Mouse (Mus musculus): Measurements from ENCODE around the gene Orc6.

Orc6 gene

DNA sequence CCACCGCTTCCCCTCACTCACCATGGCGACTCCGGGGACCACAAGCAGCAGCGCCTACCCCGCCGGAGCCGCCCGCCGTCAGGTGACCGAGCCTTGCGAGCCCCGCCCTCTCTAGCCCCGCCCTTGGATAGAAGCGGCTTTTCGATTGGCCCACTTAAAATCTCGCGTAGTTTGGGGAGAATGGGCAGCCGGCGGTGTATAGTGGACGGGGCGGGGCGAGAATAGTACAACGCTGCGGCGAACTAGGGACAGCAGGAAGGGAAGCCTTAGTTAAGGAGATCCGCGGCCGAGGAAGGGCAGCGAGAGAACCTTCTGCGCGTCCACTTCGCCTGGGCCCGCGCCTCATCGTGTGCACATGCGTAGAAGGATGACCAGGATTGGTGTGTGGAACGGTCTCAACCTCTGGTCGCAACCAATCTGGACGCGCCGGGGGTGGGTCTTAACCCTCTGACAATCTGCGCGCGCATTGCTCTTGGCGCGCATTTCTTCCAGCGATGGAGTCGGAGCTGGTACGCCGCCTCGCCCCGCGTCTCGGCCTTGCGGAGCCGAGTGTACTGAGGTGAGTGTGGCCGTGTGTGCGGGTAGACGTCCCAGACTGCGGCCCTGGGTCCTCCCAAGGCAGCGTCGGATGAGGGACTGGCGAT is at the start of gene Orc6, which contains the start of gene Vps35:
TSS of gene Orc6 (plus strand) at position 199 of the 644 bp plus-strand sequence.
TSS of gene Vps35 (minus strand) at position 369 of the 644 bp plus-strand sequence.
- DNase-seq (ENCODE audit: low spot score in 2 of 2) = peak; percentile 98

DNA sequence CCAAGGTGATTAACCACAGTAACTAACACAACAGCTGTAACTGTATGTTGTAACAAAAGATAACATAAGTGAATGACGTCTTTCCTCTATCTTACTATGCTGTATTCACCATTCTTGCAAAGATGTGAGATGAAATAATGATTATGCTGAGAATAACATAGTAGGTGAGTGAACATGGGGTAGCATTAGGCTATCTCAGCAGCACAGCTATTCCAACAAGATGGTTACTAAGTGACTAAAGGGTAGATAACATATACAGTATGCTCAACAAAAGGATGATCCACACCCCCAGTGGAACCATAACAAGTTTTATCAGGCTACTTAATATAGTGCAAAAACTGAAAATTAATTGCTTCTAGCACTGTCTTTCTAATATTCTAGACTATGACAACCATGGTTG is 12.6 kb upstream of the Orc6 start:
- DNase-seq (ENCODE audit: low spot score in 2 of 2) = no peak

DNA sequence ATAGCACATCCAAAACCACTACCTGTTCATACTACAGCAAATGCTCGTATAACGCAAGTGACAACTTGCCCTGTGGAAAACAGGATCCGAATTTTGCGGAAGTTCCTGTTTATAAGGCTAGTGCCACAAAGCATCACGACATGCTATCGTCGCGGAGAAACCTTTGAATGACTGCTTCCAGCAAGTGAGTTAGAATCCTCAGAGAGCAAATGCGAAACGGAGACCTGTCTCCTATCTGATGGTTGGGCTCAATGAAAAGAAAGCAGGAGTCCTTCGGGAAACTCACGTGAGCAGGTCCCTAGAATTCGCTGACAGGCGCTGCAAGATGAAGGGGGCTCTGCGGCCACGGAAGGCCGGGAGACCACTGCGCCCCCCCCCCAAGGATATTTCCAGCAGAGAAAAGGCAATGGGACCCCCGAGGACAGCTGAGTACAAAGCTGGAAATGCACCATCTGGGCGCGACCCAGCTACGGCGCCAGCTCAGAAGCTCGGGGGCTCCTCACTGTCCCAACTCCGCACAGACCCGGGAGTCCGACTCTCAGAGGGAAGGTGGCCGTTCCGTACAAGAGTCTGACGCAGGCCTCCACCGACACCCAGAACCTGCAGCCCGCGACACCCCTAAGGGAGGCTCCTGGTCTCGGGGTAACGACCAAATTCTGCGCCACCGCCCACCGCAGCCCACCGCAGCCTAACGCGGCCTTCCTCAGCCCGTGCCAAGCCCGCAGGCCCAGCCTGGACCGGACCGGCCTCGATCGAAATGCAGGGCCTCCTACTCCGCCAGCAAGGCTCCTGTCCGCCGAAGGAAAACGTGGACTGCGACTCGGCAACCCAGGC is 615 bp upstream of the Orc6 start:
- DNase-seq (ENCODE audit: low spot score in 2 of 2) = peak; percentile 27 to 36

DNA sequence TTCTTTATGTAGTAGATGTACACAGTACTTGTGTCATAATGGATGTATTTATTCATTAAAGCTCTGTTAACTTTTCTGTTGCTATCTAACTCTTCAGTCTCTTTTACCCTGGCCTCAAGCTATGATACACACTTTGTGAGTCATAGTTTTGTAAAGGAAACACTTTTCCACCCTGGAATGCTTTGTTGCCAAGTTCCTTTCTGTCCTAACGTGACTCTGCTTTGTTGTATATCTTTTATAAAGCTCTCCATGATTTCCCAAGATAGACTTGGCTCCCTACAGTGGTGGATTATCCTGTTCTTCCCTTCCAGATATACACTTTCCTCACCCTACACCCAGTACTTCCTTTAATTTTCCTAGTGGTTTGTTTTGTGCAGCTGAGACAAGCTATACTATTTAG is 2.5 kb downstream of the Orc6 start:
- DNase-seq (ENCODE audit: low spot score in 2 of 2) = no peak

DNA sequence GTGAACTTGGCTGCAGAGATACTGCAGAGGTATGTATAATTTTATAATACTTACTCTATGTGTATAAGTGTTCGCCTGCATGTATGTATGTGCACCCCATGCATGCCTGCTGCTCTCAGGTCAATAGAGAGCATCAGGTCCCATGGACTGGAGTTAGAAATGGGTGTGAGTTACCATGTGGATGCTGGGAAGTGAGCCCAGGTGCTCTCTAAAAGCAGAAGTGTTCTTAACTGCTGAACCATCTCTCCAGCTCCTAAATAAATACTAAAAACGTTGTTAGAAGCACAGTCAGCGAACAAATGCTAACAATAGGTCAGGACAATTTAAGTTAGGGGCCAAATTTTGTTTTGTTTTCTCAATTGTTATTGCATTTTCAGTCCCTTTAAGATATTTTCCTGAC is 3.5 kb downstream of the Orc6 start:
- DNase-seq (ENCODE audit: low spot score in 2 of 2) = no peak

DNA sequence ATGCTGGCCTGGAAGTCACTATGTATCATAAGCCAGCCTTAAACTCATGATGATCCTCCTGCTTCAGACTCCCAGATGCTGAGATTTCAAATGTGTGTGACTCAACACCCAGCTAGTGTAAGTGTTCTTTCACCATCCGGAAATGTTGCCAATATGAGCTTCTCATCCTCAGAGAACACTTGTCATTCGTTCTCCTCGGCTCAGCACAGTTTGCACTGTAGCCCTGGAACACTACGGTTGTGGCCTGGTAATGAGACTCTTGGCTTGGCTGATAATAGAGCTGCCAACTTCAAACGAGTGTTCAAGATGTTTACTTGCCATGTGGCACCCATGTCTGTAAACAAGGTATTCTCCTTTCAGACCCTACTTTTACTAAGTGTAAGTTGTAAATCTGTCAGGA is 4.1 kb downstream of the Orc6 start:
- no peak for DNase-seq (ENCODE audit: low spot score in 2 of 2)

DNA sequence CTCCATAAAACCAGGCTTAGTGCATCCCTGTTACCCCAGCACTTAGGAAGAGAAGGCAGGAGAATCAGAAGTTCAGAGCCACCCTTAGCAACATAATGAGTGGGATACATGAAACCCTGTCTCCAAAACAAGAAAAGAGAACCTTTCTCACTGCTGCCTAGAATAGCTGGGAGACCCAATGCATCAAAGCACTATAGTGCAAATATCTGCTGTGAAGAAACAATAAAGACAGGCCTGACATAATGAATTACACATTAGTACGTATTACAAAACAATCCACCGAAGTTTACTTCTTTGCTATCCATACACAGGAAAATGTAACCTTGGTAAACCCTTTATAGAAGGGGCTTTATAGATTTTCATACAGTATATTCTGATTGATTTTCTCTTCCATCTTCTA is 9.1 kb downstream of the Orc6 start:
- DNase-seq (ENCODE audit: low spot score in 2 of 2) = no peak

DNA sequence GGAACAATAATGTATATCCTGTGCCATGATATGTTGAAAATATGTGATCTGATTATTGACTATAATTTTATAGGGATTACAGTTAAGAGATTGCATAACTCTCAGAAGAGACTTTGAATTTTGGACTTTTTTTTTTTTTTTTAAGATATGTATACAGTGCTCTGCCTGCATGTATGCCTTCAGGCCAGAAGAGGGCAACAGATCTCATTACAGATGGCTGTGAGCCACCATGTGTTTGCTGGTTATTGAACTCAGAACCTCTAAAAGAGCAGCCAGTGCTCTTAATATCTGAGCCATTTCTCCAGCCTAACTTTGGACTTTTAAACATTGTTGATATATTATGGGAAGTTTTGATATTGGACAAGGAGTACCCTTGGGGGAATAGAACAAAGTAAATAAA is 12.3 kb downstream of the Orc6 start:
- DNase-seq (ENCODE audit: low spot score in 2 of 2) = peak; percentile 29 to 39

DNA sequence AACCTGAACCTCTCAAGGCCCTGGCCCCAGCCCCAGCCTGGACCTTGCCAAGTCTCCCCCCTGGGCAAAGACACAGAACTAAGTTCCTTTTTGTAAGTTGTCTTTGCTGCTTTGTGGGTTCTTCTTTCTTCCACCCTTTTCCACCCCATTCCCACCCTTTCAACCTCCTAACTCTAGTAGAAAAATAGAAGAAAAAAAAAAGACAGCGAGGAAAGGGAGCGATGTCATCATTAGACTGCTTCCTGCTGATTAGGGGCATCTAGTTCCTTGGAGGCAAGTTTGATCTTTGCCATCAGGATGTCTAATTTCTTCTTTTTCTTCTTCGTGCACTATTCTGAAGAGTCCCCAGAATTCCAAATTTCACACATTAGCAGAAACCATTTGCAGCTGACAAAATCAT is 13.6 kb downstream of the Orc6 start:
- DNase-seq (ENCODE audit: low spot score in 2 of 2) = no peak

DNA sequence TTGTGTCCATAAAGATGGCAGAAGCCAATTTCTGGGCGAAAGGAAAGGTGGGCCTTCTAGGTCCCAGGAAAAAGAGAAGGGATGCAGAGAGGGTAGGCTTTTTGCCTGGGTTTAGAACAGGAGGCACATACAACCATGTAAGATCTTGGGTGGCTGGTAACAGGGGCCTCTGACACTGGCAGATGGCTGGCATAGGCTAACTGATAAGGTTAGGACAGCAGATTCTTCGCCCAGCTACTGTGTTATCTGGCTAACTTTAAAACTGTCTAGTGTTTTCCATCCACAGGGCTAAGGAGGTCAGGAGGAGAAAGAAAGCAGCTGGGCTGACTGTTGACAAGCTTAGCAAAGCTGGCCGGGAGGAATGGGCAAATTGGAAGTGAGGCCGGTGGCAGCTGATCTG is 19.1 kb downstream of the Orc6 start:
- no peak for DNase-seq (ENCODE audit: low spot score in 2 of 2)

DNA sequence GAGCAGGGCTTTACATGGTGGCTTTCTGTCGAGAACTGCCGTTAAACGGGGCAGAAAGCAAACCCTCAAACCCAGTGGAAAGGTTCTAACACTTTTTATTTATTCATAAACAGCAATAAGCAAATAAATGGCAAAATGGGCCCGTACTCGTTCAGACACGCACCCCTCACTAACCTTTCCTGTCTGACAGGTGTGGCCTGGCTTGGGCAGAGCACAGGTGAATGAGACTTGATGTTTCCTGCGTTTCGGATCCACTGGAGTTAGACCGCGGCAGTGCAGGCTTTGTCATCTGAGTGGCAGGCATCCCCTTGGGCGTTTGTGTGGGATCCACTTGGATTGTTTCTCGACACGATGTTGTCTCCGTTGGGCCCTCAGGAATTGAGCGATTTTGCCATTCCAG is 22.5 kb downstream of the Orc6 start:
- DNase-seq (ENCODE audit: low spot score in 2 of 2) = no peak

DNA sequence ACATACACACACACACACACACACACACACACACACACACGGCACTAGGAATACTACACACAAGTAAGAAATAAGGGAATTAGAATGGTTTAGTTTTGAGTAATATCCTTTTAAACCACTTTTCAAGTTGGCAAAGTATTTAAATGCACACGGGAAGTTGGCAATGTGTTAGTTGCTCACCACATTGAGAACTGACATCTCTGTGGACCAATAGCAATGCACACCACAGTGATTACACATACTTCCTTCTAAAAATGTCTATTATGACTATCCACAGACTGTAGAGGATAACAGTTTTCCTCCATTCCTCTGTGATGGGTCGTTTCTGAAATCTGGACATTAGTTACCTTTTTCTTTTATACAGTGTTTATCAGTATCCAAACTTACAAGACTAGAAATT is 23.7 kb downstream of the Orc6 start:
- no peak for DNase-seq (ENCODE audit: low spot score in 2 of 2)

DNA sequence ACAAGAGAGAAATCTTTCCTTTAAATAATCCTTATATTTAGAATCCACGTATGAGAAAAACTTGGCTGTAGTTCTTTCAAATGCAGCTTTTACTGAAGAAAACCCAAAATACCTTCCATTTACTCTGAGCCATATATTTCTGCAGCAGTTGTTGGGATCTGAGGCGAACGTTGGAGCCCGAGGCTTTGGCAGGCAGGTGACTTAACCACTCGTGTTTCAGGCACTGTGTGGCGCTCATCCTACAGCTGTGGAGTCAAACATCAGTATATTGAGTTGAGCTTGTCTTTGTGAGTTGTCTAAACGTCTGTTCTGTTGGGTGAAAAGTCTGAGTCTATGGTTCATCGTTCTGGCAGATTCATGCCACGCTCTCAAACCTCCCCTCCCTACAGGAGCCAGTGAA is 27.6 kb downstream of the Orc6 start:
- no peak for DNase-seq (ENCODE audit: low spot score in 2 of 2)

DNA sequence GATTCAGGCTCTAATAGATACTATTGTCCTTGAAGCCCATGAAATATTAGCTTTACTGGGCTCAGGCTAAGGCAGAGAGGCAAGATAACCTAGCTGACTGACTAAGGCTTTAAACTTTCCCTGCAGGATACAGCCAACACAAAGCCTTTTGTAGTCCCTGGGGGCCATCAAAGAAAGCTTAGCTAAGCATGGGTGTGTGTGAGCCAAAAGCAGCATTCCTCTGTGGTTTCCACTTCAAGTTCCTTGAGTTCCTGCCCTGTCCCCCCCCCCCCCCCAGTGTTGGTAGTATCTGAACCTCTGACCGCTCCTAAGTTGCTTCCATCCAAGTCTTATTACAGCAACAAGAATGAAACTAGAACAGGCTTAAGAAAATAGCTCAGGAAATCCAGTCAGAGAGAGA is 30.1 kb downstream of the Orc6 start:
- DNase-seq (ENCODE audit: low spot score in 2 of 2) = no peak

DNA sequence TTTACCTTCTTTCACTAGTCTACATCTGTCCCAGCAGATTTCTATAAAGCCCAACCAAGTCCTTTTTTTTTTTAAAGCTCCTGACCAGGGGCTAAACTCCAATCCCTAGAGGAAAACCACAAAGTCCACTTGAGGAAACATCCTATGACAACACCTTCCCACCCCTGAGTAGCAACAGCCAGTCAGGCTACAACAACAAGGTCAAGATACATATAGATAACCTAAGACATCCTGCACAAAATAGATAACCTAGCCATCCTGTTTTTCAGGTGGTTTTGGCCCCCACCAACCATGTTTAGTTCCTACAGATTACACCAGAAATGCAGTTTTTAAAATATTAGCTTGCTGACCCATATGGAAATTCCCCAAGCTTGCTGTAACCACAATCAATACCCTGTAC is 35.7 kb downstream of the Orc6 start:
- DNase-seq (ENCODE audit: low spot score in 2 of 2) = no peak

DNA sequence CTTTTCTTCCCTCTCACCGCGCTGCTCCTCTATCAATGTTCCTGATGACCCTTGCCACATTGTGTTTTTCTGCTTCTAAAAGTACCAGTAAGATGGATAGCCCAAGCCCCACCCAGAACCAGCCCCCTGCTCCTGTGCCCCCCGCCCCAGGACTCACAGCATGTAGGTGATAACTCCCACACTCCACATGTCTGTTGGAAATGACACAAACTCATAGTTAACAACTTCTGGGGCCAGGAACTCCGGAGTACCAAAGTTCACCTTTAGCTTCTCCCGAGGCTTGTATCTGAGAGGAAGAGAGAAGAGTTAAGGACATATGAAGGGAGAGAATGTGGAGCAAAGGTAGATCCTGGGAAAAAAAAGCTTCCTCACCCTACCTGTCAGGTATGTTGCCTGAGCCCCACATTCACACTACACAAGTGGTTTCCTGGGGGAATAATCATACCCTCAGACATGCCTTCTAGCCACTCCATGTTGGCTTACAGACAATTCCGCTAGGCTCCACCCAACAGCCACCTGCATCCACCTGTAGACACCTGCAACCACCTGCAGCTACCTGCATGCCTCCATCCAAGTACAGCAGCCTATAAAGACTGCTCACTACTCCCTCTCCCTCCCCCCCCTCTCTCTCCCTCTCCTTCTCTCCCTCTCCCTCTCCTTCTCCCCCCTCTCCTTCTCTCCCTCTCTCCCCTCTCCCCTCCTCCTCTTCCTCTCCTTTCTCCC is 36.9 kb downstream of the Orc6 start:
- no peak for DNase-seq (ENCODE audit: low spot score in 2 of 2)

DNA sequence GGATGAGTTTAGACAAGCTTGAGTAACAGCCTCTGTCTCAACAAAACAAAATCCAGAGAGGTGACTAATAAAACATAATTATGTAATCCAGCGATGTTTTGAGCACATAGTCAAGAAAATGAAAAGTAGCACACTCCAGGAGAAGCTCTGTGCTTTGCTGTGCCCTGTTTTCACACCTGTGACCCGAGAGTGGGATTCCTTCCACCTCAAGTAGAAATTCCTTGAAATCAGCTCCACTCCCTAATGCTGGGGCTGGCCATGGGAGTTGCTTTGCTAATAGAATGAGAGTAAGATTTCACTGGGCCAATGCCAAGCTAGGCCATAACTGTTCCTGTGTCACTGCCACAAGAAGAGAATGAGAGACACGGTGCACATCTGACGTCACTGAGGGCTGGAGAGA is 38.2 kb downstream of the Orc6 start:
- no peak for DNase-seq (ENCODE audit: low spot score in 2 of 2)

DNA sequence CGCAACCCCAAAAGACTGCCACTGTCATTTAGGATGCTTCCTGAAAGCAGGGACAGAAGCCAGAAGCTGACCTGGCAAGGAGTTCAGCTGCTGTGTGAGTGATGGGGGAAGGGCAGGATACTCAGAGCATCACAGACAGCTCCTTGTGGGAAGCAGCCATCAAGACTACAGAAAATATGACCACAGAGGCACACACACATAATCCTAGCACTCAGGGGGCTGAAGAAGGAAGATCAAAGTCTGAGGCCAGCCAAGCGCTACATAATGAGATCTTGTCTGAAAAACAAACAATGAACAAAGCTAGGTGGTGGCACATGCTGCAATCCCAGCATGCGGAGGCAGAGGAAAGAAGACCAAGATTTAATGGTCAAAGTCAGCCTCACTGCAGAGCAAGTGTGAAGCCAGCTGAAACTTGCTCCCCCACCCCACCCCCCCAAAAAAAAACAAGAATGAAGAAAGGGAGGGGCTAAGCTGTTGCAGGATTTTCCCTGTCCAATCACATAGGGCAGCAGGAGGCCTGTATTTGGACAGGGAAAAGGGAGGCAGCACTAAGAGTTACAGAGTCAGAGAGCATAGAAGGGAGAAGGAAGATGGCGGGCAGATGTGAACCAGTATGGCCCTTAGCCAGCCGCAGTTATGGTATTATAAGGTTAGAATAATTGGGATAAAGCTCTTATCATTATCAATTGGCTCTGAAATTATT is 40.6 kb downstream of the Orc6 start:
- DNase-seq (ENCODE audit: low spot score in 2 of 2) = no peak

DNA sequence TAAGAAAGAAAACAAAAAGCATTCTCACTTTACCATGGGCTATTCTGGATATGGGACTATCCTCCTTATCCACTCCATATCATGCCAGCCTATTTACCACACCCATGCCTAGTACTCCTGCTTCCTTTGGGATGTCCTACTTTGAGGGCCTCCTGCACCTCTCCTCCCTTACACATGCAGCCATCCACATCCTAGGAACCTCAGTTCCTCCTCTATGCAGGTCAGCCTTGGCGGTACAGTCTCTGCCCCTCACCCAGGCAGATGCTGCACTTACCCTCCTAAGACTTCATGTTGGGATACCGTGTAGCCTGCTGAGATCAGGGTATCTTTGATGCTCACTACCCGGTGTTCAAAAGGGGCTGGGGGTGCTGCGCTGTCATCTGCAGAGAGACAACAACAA is 53.9 kb downstream of the Orc6 start:
- no peak for DNase-seq (ENCODE audit: low spot score in 2 of 2)
